Mouse (Mus musculus): ENCODE results near the gene Rwdd2a.

The Rwdd2a gene

DNA sequence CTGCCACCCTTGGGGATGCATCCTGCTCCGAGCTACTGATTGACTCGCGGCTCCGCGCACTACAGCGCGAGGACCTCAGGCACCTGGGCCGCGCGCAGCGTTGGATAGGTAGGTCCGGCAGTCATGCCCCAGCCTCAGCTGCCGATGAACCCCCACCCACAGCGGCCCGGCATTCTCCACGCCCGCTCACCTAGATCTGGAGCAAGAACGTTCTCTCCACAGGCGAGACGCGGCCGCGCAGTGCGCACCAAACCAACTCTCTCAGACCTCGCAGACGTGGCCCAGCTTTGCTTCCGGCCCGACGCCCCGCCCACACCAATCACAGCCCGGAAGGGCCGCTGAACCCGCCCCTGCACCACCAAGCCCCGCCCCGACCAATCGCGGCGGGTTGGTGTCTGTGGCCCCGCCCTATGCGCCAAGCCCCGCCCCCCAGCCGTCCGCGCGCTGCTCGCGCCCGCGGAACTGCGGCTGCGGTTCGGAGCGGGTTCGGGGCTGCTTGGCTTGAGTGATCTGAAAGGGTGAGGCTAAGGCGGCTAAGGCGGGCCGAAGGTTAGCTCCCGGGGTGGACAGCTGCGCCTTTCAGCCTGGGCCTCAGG lies at the start of gene Rwdd2a, which contains the start of gene Pgm3:
Gene Rwdd2a (plus strand): TSS at position 452 of the 596 bp plus-strand sequence.
Gene Pgm3 (minus strand): TSS at position 303 of the 596 bp plus-strand sequence.
- DNase-seq (ENCODE audit: low spot score), result peak; percentile 94

DNA sequence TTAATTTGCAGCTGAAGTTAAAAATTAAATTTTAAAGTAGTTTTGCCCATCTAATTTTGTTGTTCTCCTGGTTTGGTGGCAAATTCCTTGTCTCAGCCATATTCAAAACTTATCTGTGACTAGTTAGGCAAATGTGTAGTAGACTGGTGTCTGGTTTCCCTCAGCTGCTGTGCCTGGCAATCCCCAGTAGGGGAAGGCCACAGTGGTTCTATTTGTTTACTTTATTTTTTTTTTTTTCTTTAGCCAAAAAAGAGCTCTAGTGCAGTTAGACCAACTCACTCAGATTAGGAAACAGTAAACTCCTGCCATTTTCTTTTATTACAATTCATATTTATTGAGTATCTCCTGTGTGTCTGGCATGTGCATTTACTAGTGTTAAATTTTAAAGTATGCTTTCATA lies 49.5 kb upstream of the Rwdd2a start:
- DNase-seq (ENCODE audit: low spot score), result peak; percentile 5

DNA sequence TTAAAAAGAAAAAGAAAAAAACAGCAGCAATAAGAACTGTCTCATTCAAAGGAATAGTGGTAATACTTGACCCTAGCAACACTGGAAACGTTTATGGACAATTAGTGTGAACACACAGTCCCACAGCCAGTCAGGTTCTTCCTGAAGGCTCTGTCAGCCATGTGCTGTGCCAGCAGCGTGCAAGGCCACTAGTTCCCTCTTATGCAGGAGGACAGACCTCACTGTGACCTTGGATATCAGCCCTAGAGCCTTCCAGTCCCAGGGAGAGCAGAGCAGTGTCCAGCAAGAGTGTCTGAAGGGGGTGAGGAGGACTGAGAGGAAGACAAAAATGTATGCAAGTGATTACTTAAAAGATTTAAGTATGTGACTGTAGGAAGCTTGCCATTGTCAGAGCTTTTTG lies 46.2 kb upstream of the Rwdd2a start:
- no peak for DNase-seq (ENCODE audit: low spot score)

DNA sequence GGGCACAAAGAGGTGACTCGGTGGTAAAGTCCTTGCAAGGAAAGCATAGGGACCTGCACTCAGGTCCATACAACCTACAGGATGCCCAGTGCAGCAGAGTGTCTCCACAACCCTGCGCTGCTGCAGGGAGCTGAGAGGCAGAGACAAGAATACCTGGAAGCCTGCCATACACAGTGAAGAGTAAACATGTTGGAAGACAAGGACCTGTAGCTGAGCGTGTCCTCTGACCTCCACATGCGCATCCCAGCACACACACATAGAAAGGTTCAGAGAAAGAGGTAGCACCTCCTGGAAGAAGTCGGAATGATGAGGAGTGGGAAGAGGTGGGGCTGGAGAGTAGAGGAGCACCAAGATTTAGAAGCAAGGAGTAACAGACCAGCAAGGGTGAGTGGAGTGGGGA lies 37.7 kb upstream of the Rwdd2a start:
- DNase-seq (ENCODE audit: low spot score), result no peak

GRCm38 (mm10) chr9:86543451-86543850 lies 28.3 kb upstream of the Rwdd2a start:
- no peak for DNase-seq (ENCODE audit: low spot score)

- DNase-seq (ENCODE audit: low spot score), result no peak
These were observed 27.2 kb upstream of the Rwdd2a start for GRCm38 (mm10) chr9:86544559-86544958.

DNA sequence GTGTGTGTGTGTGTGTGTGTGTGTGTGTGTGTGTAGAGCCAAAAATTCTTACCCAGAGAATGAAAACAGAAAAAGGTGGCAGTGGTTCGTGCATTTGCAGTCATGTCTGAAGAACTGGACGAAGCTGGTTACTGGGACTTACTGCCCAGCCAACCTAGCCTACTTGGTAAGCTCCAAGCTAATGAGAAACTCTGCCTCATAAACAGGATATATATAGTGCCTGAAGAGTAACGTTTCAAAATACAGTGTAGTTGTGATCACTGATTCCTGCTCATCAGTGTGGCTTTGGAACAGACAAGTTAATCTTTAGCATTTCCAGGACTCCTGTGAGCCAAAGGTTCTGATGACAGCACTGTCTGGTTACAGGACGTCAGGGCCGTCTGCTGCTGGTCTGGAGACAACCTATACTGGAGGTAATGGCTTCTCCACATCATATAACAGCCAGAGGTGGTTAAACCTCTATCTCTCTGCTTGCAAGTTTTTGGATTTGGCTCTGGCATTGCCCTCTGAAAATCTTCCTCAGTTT lies 22.1 kb upstream of the Rwdd2a start:
- no peak for DNase-seq (ENCODE audit: low spot score)

DNA sequence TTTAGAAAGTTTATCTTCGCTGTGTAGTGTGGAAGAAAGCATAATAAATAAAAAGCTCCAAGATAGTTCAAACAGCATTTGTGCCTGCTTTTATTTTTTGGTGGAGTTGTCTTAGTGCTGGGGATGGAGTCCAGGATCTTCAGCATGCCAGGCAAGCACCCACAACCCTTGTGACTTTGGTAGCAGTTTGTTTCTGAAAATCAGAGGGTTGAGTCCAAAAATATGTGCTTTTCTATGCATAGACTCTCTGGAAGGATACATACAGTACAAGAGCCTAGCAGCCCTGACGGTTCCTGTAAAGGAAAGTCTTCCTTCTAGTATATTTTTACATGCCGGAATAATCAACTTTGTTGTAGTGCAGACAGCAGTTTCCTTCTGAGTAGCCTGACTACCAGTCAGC lies 21.1 kb upstream of the Rwdd2a start:
- DNase-seq (ENCODE audit: low spot score), result no peak

DNA sequence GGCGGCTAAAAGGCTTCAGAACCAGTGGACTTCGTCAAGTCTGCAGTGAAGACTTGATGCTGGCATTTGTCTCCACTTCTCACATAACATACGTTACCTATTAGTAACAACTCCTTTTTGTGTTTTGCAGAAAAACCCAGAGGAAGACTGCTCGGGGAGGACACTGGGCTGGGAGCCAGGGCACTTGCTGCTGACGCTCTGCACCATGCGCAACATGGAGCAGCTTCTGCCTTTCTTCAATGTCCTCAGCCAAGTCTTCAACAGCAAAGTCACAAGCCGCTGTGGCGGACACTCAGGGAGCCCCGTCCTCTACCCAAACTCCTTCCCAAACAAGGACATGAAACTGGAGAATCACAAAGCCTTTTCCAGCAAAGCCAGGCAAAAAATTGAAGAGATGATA lies 17.9 kb upstream of the Rwdd2a start:
- no peak for DNase-seq (ENCODE audit: low spot score)

- DNase-seq (ENCODE audit: low spot score), result no peak
These were observed 17.1 kb upstream of the Rwdd2a start for GRCm38 (mm10) chr9:86554641-86555040.

GRCm38 (mm10) chr9:86560543-86560942 lies 11.2 kb upstream of the Rwdd2a start:
- DNase-seq (ENCODE audit: low spot score), result no peak

GRCm38 (mm10) chr9:86569314-86569910 lies 2.4 kb upstream of the Rwdd2a start:
- no peak for DNase-seq (ENCODE audit: low spot score)

- no peak for DNase-seq (ENCODE audit: low spot score)
These were observed 1.4 kb upstream of the Rwdd2a start for GRCm38 (mm10) chr9:86570261-86570890.

DNA sequence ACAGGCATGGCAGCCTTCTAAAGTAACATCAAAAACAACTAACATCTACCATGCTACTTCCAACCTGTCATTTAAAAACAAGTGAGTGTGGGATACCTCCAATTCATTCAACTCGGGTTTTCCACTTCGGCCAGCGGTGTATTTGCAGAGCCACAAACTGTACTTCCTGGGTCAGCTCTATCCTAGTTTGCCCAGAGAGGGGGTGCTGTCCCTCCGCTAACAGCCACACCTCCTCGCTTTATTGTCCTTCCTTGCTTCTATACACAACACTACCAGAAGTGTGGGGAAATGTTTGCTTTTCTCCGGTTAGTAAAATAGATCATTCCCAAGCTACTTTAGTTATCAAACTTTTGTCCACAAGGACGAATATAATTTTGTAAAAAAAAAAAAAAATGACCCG lies 845 bp upstream of the Rwdd2a start:
- DNase-seq (ENCODE audit: low spot score), result no peak

DNA sequence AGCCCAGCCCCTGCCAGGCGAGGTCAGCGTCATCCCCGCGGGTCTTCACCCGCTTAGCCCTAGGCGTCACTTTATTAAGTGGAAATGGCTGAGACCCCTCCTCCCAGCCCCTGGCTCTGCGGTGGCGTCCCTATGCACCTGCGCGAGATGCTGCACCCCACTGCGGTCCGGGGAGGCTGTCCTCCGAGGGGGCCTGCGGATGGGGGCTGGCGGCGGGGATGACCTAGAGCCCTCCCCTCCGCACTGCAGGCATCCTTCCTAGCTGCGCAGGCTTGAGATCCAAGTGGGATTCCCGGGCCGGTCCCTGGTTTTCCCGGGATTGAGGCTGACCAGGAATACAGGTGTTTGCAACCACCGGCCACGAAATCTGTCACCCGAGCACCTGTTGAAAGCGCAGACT lies 405 bp downstream of the Rwdd2a start:
- DNase-seq (ENCODE audit: low spot score), result peak; percentile 15

- peak; percentile 90 for DNase-seq (ENCODE audit: low spot score)
These were observed 973 bp downstream of the Rwdd2a start for GRCm38 (mm10) chr9:86572636-86573291.

DNA sequence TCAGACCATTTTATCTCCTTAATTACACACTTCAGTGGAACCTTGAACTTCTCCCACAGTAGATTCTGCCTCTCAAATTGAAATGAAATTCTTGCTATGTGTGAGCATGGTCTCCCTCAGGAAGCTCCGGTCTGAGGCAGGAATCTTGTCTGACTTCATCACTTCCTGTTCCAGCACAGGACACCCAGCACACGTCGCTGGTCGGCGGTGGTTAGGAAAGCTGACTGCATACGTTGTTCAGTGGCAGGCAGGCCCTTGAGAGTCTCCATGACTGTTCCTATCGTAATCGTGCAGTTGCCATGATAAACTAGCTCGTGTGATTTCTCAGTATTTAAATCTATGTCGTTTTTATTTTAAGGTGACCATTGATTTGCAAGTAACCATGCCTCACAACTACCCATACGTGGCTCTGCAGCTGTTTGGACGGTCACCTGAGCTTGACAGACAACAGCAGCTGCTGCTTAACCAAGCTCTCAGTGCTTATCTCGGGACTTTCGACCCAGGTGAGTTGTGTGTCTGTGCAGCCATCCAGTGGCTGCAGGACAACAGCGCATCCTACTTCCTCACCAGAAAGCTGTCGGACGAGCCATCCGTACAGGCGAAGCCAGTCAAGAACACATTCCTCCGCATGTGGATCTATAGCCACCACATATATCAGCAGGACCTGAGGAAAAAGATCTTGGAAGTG lies 2.0 kb downstream of the Rwdd2a start:
- DNase-seq (ENCODE audit: low spot score), result no peak

DNA sequence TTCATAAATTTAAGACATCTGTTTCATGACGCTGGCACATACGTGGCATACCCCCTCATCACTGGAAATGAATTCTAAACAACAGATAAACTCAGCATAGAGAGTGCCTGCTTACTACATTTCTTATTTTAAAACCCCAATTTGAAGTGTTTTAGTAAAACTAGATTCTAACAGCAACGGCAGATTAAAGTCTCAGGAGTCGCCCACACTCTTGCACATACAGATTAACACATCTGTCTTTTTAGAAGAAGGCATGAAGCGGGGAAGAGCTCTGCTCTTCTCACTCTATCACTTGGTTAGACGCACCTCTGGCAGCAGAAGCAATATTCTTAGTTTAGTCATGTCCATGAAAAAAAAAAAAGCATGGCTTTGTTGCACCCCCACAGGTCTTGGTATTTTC lies 3.4 kb downstream of the Rwdd2a start:
- no peak for DNase-seq (ENCODE audit: low spot score)

DNA sequence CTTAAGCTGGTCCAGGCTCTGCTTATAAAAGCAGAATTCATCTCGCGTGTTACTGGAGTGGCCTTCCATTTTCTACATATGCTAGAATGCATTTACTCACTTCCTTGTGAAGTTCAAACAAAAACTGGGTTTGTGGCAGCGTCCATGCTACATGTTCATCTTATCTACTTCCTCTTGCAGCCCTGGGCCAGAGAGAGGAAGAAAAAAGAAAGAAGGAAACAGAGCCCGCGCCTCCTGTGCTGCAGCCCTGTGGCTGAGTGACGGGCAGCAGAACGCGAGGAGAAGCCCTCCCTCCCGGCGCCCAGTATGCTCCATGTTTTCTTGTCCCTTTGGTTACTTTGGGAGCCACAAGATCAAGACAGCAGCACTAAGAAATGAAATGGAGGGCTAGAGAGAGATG lies 7.9 kb downstream of the Rwdd2a start:
- DNase-seq (ENCODE audit: low spot score), result no peak

DNA sequence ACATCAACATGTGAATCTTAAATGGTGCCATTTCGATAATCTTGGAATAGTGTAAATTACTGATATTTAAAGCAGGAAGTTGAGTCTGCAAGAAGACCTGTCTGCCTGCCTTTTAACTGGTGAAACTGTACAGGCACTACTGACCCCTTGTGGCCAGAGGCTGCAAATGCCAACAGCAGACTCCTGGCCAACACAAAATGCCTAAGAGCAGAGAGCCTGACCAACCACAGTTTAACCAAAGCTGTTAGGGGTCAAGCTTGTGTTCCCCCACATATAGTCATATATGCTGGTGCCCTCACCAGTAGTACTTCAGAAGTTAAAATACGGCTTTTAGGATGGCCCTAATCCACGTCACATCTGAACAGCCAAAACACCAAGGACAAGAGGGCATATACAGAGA lies 11.9 kb downstream of the Rwdd2a start:
- peak; percentile 84 for DNase-seq (ENCODE audit: low spot score)

- DNase-seq (ENCODE audit: low spot score), result no peak
These were observed 15.4 kb downstream of the Rwdd2a start for GRCm38 (mm10) chr9:86587019-86587795.
